Mouse (Mus musculus): ENCODE measurements around the gene Txnl4b. TPM values are rescaled to one million over a fixed set of nuclear protein-coding genes. Genes with fewer than 3 reads are reported as not detected.

The Txnl4b gene
- polyA plus RNA-seq, 1 experiment from 2014 or later, result 28.9 TPM

GRCm38 (mm10) chr8:109551663-109552062 lies 14.0 kb upstream of the Txnl4b start:
- Histone ChIP-seq H3K4me3 (ENCODE audit: low read depth, low read length) (no peak overlapping the region), H3K4me1 (ENCODE audit: control insufficient read depth, insufficient read depth, low read length) (no peaks in the 10 kb centered on the region), H3K27me3 (ENCODE audit: control insufficient read depth, insufficient read depth, low read length) (no peaks in the 10 kb centered on the region), H3K9ac (replicated peaks; ENCODE audit: low read length) (no peak overlapping the region), H3K9me3 (replicated peaks; ENCODE audit: control insufficient read depth, low read length) (no peaks in the 10 kb centered on the region), H3K4me2 (ENCODE audit: low read depth, low read length) (no peak overlapping the region), H3K36me3 (replicated peaks; ENCODE audit: control insufficient read depth, insufficient read depth, low read depth, low read length) (peaks cover 33% of the 10 kb centered on the region), H3K27ac (replicated peaks; ENCODE audit: low read depth, low read length) (no peak overlapping the region)
- no peak for ATAC-seq (replicated peaks; ENCODE audit: insufficient number of reproducible peaks, low FRiP score, low TSS enrichment, low read depth)
- peak; percentile 56 for DNase-seq (ENCODE audit: low spot score)
- 41% methylated on average over 3 of the region's 3 CpGs for WGBS

- H3K27ac ChIP-seq (replicated peaks; ENCODE audit: low read depth, low read length), result no peak overlapping the region
- no peak overlapping the region for H3K4me2 ChIP-seq (ENCODE audit: low read depth, low read length)
- H3K4me3 ChIP-seq (ENCODE audit: low read depth, low read length), result no peak overlapping the region
- 83% methylated on average over 2 of the region's 2 CpGs for WGBS
- H3K4me1 ChIP-seq (ENCODE audit: control insufficient read depth, insufficient read depth, low read length), result no peaks in the 10 kb centered on the region
- ATAC-seq (replicated peaks; ENCODE audit: insufficient number of reproducible peaks, low FRiP score, low TSS enrichment, low read depth), result no peak
- no peak for DNase-seq (ENCODE audit: low spot score)
- no peak overlapping the region for H3K9ac ChIP-seq (replicated peaks; ENCODE audit: low read length)
- no peaks in the 10 kb centered on the region for H3K9me3 ChIP-seq (replicated peaks; ENCODE audit: control insufficient read depth, low read length)
- H3K27me3 ChIP-seq (ENCODE audit: control insufficient read depth, insufficient read depth, low read length), result no peaks in the 10 kb centered on the region
- peaks cover 8% of the 10 kb centered on the region for H3K36me3 ChIP-seq (replicated peaks; ENCODE audit: control insufficient read depth, insufficient read depth, low read depth, low read length)
Observed at GRCm38 (mm10) chr8:109563881-109564280, 1.8 kb upstream of the Txnl4b start.

- no peaks in the 10 kb centered on the region for H3K27me3 ChIP-seq (ENCODE audit: control insufficient read depth, insufficient read depth, low read length)
- whole genome bisulfite sequencing, result 6% methylated on average over 10 of the region's 10 CpGs
- peaks cover 2% of the 10 kb centered on the region for H3K36me3 ChIP-seq (replicated peaks; ENCODE audit: control insufficient read depth, insufficient read depth, low read depth, low read length)
- no peaks in the 10 kb centered on the region for H3K4me1 ChIP-seq (ENCODE audit: control insufficient read depth, insufficient read depth, low read length)
- H3K4me2 ChIP-seq (ENCODE audit: low read depth, low read length), result peak overlapping the region; percentile 78
- peak overlapping the region; percentile 78; the same call in 1 of the 2 replicates for H3K27ac ChIP-seq (replicated peaks; ENCODE audit: low read depth, low read length)
- peak overlapping the region; percentile 91 for H3K4me3 ChIP-seq (ENCODE audit: low read depth, low read length)
- no peak for ATAC-seq (replicated peaks; ENCODE audit: insufficient number of reproducible peaks, low FRiP score, low TSS enrichment, low read depth)
- no peaks in the 10 kb centered on the region for H3K9me3 ChIP-seq (replicated peaks; ENCODE audit: control insufficient read depth, low read length)
- no peak for DNase-seq (ENCODE audit: low spot score)
- peak overlapping the region; percentile 95 for H3K9ac ChIP-seq (replicated peaks; ENCODE audit: low read length)
Observed at GRCm38 (mm10) chr8:109564766-109565165, 926 bp upstream of the Txnl4b start.

GRCm38 (mm10) chr8:109571139-109571538 lies 5.4 kb downstream of the Txnl4b start:
- Histone ChIP-seq H3K36me3 (replicated peaks; ENCODE audit: control insufficient read depth, insufficient read depth, low read depth, low read length) (no peaks in the 10 kb centered on the region), H3K4me3 (ENCODE audit: low read depth, low read length) (no peak overlapping the region), H3K4me2 (ENCODE audit: low read depth, low read length) (no peak overlapping the region), H3K27ac (replicated peaks; ENCODE audit: low read depth, low read length) (no peak overlapping the region), H3K4me1 (ENCODE audit: control insufficient read depth, insufficient read depth, low read length) (no peaks in the 10 kb centered on the region), H3K9me3 (replicated peaks; ENCODE audit: control insufficient read depth, low read length) (no peaks in the 10 kb centered on the region), H3K9ac (replicated peaks; ENCODE audit: low read length) (no peak overlapping the region), H3K27me3 (ENCODE audit: control insufficient read depth, insufficient read depth, low read length) (no peaks in the 10 kb centered on the region)
- ATAC-seq (replicated peaks; ENCODE audit: insufficient number of reproducible peaks, low FRiP score, low TSS enrichment, low read depth) (no peak), DNase-seq (ENCODE audit: low spot score) (no peak)
- WGBS, result 87% methylated on average over 12 of the region's 12 CpGs

GRCm38 (mm10) chr8:109576311-109576710 lies 10.6 kb downstream of the Txnl4b start:
- no peak overlapping the region for H3K4me2 ChIP-seq (ENCODE audit: low read depth, low read length)
- no peak overlapping the region for H3K4me3 ChIP-seq (ENCODE audit: low read depth, low read length)
- H3K9me3 ChIP-seq (replicated peaks; ENCODE audit: control insufficient read depth, low read length), result no peaks in the 10 kb centered on the region
- no peaks in the 10 kb centered on the region for H3K27me3 ChIP-seq (ENCODE audit: control insufficient read depth, insufficient read depth, low read length)
- ATAC-seq (replicated peaks; ENCODE audit: insufficient number of reproducible peaks, low FRiP score, low TSS enrichment, low read depth) (no peak), DNase-seq (ENCODE audit: low spot score) (no peak)
- no peak overlapping the region for H3K27ac ChIP-seq (replicated peaks; ENCODE audit: low read depth, low read length)
- H3K4me1 ChIP-seq (ENCODE audit: control insufficient read depth, insufficient read depth, low read length), result no peaks in the 10 kb centered on the region
- no peak overlapping the region for H3K9ac ChIP-seq (replicated peaks; ENCODE audit: low read length)
- WGBS, result 78% methylated on average over 4 of the region's 4 CpGs
- H3K36me3 ChIP-seq (replicated peaks; ENCODE audit: control insufficient read depth, insufficient read depth, low read depth, low read length), result no peaks in the 10 kb centered on the region

GRCm38 (mm10) chr8:109578900-109579301 lies 13.2 kb downstream of the Txnl4b start, which contains the start of gene Hp:
Gene Hp, minus strand, starts transcription at chr8:109579172.
- H3K4me3 ChIP-seq (ENCODE audit: low read depth, low read length), result no peak within 1 kb of the TSS
- no peak within 1 kb of the TSS for H3K4me2 ChIP-seq (ENCODE audit: low read depth, low read length)
- ATAC-seq (replicated peaks; ENCODE audit: insufficient number of reproducible peaks, low FRiP score, low TSS enrichment, low read depth) (no peak), DNase-seq (ENCODE audit: low spot score) (no peak)
- no peaks in the 10 kb centered on the region for H3K4me1 ChIP-seq (ENCODE audit: control insufficient read depth, insufficient read depth, low read length)
- H3K9ac ChIP-seq (replicated peaks; ENCODE audit: low read length), result no peak within 1 kb of the TSS
- no peaks in the 10 kb centered on the region for H3K9me3 ChIP-seq (replicated peaks; ENCODE audit: control insufficient read depth, low read length)
- H3K36me3 ChIP-seq (replicated peaks; ENCODE audit: control insufficient read depth, insufficient read depth, low read depth, low read length), result no peaks in the 10 kb centered on the region
- no peak within 1 kb of the TSS for H3K27ac ChIP-seq (replicated peaks; ENCODE audit: low read depth, low read length)
- no peaks in the 10 kb centered on the region for H3K27me3 ChIP-seq (ENCODE audit: control insufficient read depth, insufficient read depth, low read length)
- WGBS, result 58% methylated on average over 8 of the region's 8 CpGs

GRCm38 (mm10) chr8:109584293-109584692 lies 18.6 kb downstream of the Txnl4b start:
- no peak overlapping the region for H3K4me2 ChIP-seq (ENCODE audit: low read depth, low read length)
- no peak overlapping the region for H3K4me3 ChIP-seq (ENCODE audit: low read depth, low read length)
- WGBS, result 81% methylated on average over 4 of the region's 4 CpGs
- no peak overlapping the region for H3K9ac ChIP-seq (replicated peaks; ENCODE audit: low read length)
- H3K36me3 ChIP-seq (replicated peaks; ENCODE audit: control insufficient read depth, insufficient read depth, low read depth, low read length), result no peaks in the 10 kb centered on the region
- ATAC-seq (replicated peaks; ENCODE audit: insufficient number of reproducible peaks, low FRiP score, low TSS enrichment, low read depth) (no peak), DNase-seq (ENCODE audit: low spot score) (no peak)
- H3K4me1 ChIP-seq (ENCODE audit: control insufficient read depth, insufficient read depth, low read length), result no peaks in the 10 kb centered on the region
- H3K27ac ChIP-seq (replicated peaks; ENCODE audit: low read depth, low read length), result no peak overlapping the region
- no peaks in the 10 kb centered on the region for H3K27me3 ChIP-seq (ENCODE audit: control insufficient read depth, insufficient read depth, low read length)
- H3K9me3 ChIP-seq (replicated peaks; ENCODE audit: control insufficient read depth, low read length), result no peaks in the 10 kb centered on the region

- Histone ChIP-seq H3K9ac (replicated peaks; ENCODE audit: low read length) (no peak overlapping the region), H3K27me3 (ENCODE audit: control insufficient read depth, insufficient read depth, low read length) (no peaks in the 10 kb centered on the region), H3K4me1 (ENCODE audit: control insufficient read depth, insufficient read depth, low read length) (no peaks in the 10 kb centered on the region), H3K4me2 (ENCODE audit: low read depth, low read length) (no peak overlapping the region), H3K27ac (replicated peaks; ENCODE audit: low read depth, low read length) (no peak overlapping the region), H3K36me3 (replicated peaks; ENCODE audit: control insufficient read depth, insufficient read depth, low read depth, low read length) (no peaks in the 10 kb centered on the region), H3K9me3 (replicated peaks; ENCODE audit: control insufficient read depth, low read length) (no peaks in the 10 kb centered on the region), H3K4me3 (ENCODE audit: low read depth, low read length) (no peak overlapping the region)
- DNase-seq (ENCODE audit: low spot score), result no peak
- ATAC-seq (replicated peaks; ENCODE audit: insufficient number of reproducible peaks, low FRiP score, low TSS enrichment, low read depth), result no peak
- WGBS, result 83% methylated on average over 3 of the region's 3 CpGs
Observed at GRCm38 (mm10) chr8:109584830-109585229, 19.1 kb downstream of the Txnl4b start.
